Mouse (Mus musculus): ENCODE results near the gene Slc52a3. TPM values are rescaled to one million over a fixed set of nuclear protein-coding genes. Genes with fewer than 3 reads are reported as not detected.

Gene Slc52a3
- polyA plus RNA-seq, 1 experiment from 2014 or later = 7.0 TPM

- peaks cover 14% of the 10 kb centered on the region for H3K4me1 ChIP-seq (ENCODE audit: control insufficient read depth, insufficient read depth, low read length)
- 1% methylated on average over 53 of the region's 82 CpGs for WGBS
Measured at GRCm38 (mm10) chr2:152048003-152048980, 52.0 kb downstream of the Slc52a3 start.

GRCm38 (mm10) chr2:152048981-152049441, 52.7 kb downstream of the Slc52a3 start:
- Histone ChIP-seq H3K27me3 (replicated peaks; ENCODE audit: control insufficient read depth, insufficient read depth, low read length) (peaks cover 39% of the 10 kb centered on the region), H3K36me3 (ENCODE audit: control insufficient read depth, insufficient read depth, low read length) (no peaks in the 10 kb centered on the region), H3K4me3 (ENCODE audit: low read length) (peak overlapping the region; percentile 52), H3K9me3 (ENCODE audit: control insufficient read depth, low read length) (no peaks in the 10 kb centered on the region), H3K4me1 (ENCODE audit: control insufficient read depth, insufficient read depth, low read length) (peaks cover 14% of the 10 kb centered on the region), H3K9ac (ENCODE audit: low read depth, low read length) (peak overlapping the region; percentile 64), H3K4me2 (ENCODE audit: low read depth, low read length) (peak overlapping the region; percentile 93), H3K27ac (ENCODE audit: low read length) (no peak overlapping the region)
- WGBS = under 1% methylated on average over 24 of the region's 24 CpGs
- peak; percentile 72 for ATAC-seq

More at GRCm38 (mm10) chr2:152048003-152048980, 52.0 kb downstream of the Slc52a3 start:
- peak overlapping the region; percentile 64 for H3K9ac ChIP-seq (ENCODE audit: low read depth, low read length)
- peak overlapping the region; percentile 93 for H3K4me2 ChIP-seq (ENCODE audit: low read depth, low read length)
- no peaks in the 10 kb centered on the region for H3K36me3 ChIP-seq (ENCODE audit: control insufficient read depth, insufficient read depth, low read length)
- no peaks in the 10 kb centered on the region for H3K9me3 ChIP-seq (ENCODE audit: control insufficient read depth, low read length)
- ATAC-seq = peak; percentile 45
- peak overlapping the region; percentile 52 for H3K4me3 ChIP-seq (ENCODE audit: low read length)
- peaks cover 39% of the 10 kb centered on the region for H3K27me3 ChIP-seq (replicated peaks; ENCODE audit: control insufficient read depth, insufficient read depth, low read length)
- H3K27ac ChIP-seq (ENCODE audit: low read length) = no peak overlapping the region

GRCm38 (mm10) chr2:152049611-152050270, 53.4 kb downstream of the Slc52a3 start:
- no peak overlapping the region for H3K27ac ChIP-seq (ENCODE audit: low read length)
- 12% methylated on average over 13 of the region's 13 CpGs for WGBS
- H3K9ac ChIP-seq (ENCODE audit: low read depth, low read length) = no peak overlapping the region
- peaks cover 14% of the 10 kb centered on the region for H3K4me1 ChIP-seq (ENCODE audit: control insufficient read depth, insufficient read depth, low read length)
- H3K4me3 ChIP-seq (ENCODE audit: low read length) = no peak overlapping the region
- H3K4me2 ChIP-seq (ENCODE audit: low read depth, low read length) = no peak overlapping the region
- H3K9me3 ChIP-seq (ENCODE audit: control insufficient read depth, low read length) = no peaks in the 10 kb centered on the region
- no peaks in the 10 kb centered on the region for H3K36me3 ChIP-seq (ENCODE audit: control insufficient read depth, insufficient read depth, low read length)
- H3K27me3 ChIP-seq (replicated peaks; ENCODE audit: control insufficient read depth, insufficient read depth, low read length) = peaks cover 41% of the 10 kb centered on the region
- ATAC-seq = no peak

GRCm38 (mm10) chr2:152050316-152050715, 54.0 kb downstream of the Slc52a3 start:
- H3K36me3 ChIP-seq (ENCODE audit: control insufficient read depth, insufficient read depth, low read length) = no peaks in the 10 kb centered on the region
- peaks cover 41% of the 10 kb centered on the region for H3K27me3 ChIP-seq (replicated peaks; ENCODE audit: control insufficient read depth, insufficient read depth, low read length)
- H3K9ac ChIP-seq (ENCODE audit: low read depth, low read length) = no peak overlapping the region
- H3K27ac ChIP-seq (ENCODE audit: low read length) = no peak overlapping the region
- H3K4me3 ChIP-seq (ENCODE audit: low read length) = no peak overlapping the region
- H3K9me3 ChIP-seq (ENCODE audit: control insufficient read depth, low read length) = no peaks in the 10 kb centered on the region
- H3K4me1 ChIP-seq (ENCODE audit: control insufficient read depth, insufficient read depth, low read length) = peaks cover 14% of the 10 kb centered on the region
- no peak for ATAC-seq
- 16% methylated on average over 7 of the region's 7 CpGs for WGBS
- no peak overlapping the region for H3K4me2 ChIP-seq (ENCODE audit: low read depth, low read length)

- Histone ChIP-seq H3K9ac (ENCODE audit: low read depth, low read length) (no peak overlapping the region), H3K4me3 (ENCODE audit: low read length) (no peak overlapping the region), H3K27ac (ENCODE audit: low read length) (no peak overlapping the region), H3K36me3 (ENCODE audit: control insufficient read depth, insufficient read depth, low read length) (no peaks in the 10 kb centered on the region), H3K27me3 (replicated peaks; ENCODE audit: control insufficient read depth, insufficient read depth, low read length) (peaks cover 41% of the 10 kb centered on the region), H3K4me2 (ENCODE audit: low read depth, low read length) (no peak overlapping the region), H3K9me3 (ENCODE audit: control insufficient read depth, low read length) (no peaks in the 10 kb centered on the region), H3K4me1 (ENCODE audit: control insufficient read depth, insufficient read depth, low read length) (peaks cover 14% of the 10 kb centered on the region)
- WGBS = 76% methylated on average over 3 of the region's 3 CpGs
- no peak for ATAC-seq
Measured at GRCm38 (mm10) chr2:152051985-152052384, 55.7 kb downstream of the Slc52a3 start.

- H3K9me3 ChIP-seq (ENCODE audit: control insufficient read depth, low read length) = no peaks in the 10 kb centered on the region
- no peak overlapping the region for H3K4me3 ChIP-seq (ENCODE audit: low read length)
- 66% methylated on average over 1 of the region's 1 CpGs for WGBS
- H3K4me2 ChIP-seq (ENCODE audit: low read depth, low read length) = no peak overlapping the region
- H3K27me3 ChIP-seq (replicated peaks; ENCODE audit: control insufficient read depth, insufficient read depth, low read length) = peaks cover 14% of the 10 kb centered on the region; the same call in 1 of the 2 replicates
- no peak overlapping the region for H3K27ac ChIP-seq (ENCODE audit: low read length)
- H3K9ac ChIP-seq (ENCODE audit: low read depth, low read length) = no peak overlapping the region
- no peaks in the 10 kb centered on the region for H3K4me1 ChIP-seq (ENCODE audit: control insufficient read depth, insufficient read depth, low read length)
- ATAC-seq = no peak
- no peaks in the 10 kb centered on the region for H3K36me3 ChIP-seq (ENCODE audit: control insufficient read depth, insufficient read depth, low read length)
Measured at GRCm38 (mm10) chr2:152055406-152055805, 59.1 kb downstream of the Slc52a3 start.

GRCm38 (mm10) chr2:152056368-152057251, 60.3 kb downstream of the Slc52a3 start:
- H3K27me3 ChIP-seq (replicated peaks; ENCODE audit: control insufficient read depth, insufficient read depth, low read length) = peaks cover 8% of the 10 kb centered on the region; the same call in 1 of the 2 replicates
- no peak for ATAC-seq

GRCm38 (mm10) chr2:152057252-152057563, 60.9 kb downstream of the Slc52a3 start:
- no peak overlapping the region for H3K4me3 ChIP-seq (ENCODE audit: low read length)
- H3K9ac ChIP-seq (ENCODE audit: low read depth, low read length) = no peak overlapping the region
- no peak overlapping the region for H3K4me2 ChIP-seq (ENCODE audit: low read depth, low read length)
- WGBS = 75% methylated on average over 9 of the region's 9 CpGs
- no peaks in the 10 kb centered on the region for H3K36me3 ChIP-seq (ENCODE audit: control insufficient read depth, insufficient read depth, low read length)
- H3K9me3 ChIP-seq (ENCODE audit: control insufficient read depth, low read length) = no peaks in the 10 kb centered on the region
- no peaks in the 10 kb centered on the region for H3K4me1 ChIP-seq (ENCODE audit: control insufficient read depth, insufficient read depth, low read length)
- ATAC-seq = no peak
- 0 out of 2 replicates have a peak, but pooled peaks cover 8% of the 10 kb centered on the region for H3K27me3 ChIP-seq (replicated peaks; ENCODE audit: control insufficient read depth, insufficient read depth, low read length)
- no peak overlapping the region for H3K27ac ChIP-seq (ENCODE audit: low read length)

More at GRCm38 (mm10) chr2:152056368-152057251, 60.3 kb downstream of the Slc52a3 start:
- Histone ChIP-seq H3K36me3 (ENCODE audit: control insufficient read depth, insufficient read depth, low read length) (no peaks in the 10 kb centered on the region), H3K4me2 (ENCODE audit: low read depth, low read length) (no peak overlapping the region), H3K4me3 (ENCODE audit: low read length) (no peak overlapping the region), H3K27ac (ENCODE audit: low read length) (no peak overlapping the region), H3K9ac (ENCODE audit: low read depth, low read length) (no peak overlapping the region), H3K4me1 (ENCODE audit: control insufficient read depth, insufficient read depth, low read length) (no peaks in the 10 kb centered on the region), H3K9me3 (ENCODE audit: control insufficient read depth, low read length) (no peaks in the 10 kb centered on the region)
- WGBS = 66% methylated on average over 22 of the region's 22 CpGs
